Mouse (Mus musculus): ENCODE data around the gene Tbc1d30.

The Tbc1d30 gene

DNA sequence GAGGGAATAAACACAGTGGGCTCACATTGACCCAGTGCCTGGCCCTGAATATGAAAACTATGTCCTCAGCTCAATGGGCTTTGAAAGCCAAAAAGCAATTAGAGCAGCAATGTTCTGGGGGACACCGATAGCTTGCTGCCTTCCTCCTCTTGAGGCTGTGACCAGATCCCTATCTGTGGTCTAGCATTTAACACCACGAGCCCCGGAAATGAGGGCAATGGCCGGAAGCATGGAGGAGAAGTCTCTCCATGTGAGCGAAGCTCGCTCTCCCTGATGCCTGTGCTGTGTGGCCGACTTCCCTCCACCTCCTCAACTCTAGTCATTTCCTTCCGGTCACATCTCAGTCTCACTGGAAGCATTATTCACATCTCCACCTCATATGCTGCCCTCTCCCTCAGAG is 82.3 kb downstream of the Tbc1d30 start:
- DNase-seq (ENCODE audit: low read depth in 2 of 2, low spot score in 2 of 2) = no peak

DNA sequence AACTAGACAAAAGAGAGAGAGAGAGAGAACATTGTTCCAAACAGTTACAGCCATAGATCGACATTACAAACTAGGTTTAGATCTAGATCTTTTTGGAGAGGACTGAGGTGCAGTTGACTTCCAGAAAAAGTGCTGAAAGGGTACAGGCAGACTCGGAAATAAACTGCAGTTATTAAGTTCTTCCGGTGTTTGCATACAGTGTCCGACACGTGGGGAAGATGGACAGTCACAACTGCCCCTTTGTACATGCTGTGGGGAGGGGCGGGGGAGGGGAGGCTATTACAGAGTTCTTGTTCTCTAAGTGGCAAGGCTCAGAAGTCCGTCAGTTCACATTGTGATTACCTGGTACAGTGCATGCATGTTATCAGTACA is 86.9 kb downstream of the Tbc1d30 start:
- DNase-seq (ENCODE audit: low read depth in 2 of 2, low spot score in 2 of 2) = no peak

DNA sequence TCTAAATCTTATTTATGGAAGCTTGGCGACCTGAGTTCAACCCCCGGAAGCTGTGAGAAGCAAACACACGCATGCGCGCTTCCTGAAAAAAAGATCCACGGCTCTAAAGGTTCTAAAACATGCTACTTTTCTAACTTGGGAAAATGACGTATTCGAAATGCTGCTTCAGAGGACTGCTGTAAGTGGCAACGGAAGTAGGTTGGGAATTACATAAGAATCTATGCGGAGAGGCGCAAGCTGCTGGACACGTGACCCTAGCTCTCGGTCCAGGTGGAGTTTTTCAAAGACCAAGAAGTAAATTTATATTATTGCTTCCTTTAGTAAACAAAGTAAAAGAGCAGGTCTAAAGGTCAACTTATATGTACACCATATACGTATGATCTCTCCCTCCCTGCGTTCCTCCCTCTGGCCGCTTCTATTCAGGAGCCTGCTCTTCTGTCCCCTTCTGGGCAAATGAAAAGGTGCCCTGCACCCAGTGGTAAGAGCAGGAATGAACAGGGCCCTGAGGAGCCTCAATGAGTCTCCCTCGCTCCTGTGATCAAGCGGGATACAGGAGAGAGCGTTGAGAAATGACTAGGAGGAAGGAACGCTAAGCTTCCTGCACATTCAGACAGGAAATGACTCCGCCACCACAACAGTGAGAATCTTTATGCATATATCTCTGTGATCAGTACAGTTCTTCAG is 87.4 kb downstream of the Tbc1d30 start:
- peak; percentile 7 to 21 for DNase-seq (ENCODE audit: low read depth in 2 of 2, low spot score in 2 of 2)

DNA sequence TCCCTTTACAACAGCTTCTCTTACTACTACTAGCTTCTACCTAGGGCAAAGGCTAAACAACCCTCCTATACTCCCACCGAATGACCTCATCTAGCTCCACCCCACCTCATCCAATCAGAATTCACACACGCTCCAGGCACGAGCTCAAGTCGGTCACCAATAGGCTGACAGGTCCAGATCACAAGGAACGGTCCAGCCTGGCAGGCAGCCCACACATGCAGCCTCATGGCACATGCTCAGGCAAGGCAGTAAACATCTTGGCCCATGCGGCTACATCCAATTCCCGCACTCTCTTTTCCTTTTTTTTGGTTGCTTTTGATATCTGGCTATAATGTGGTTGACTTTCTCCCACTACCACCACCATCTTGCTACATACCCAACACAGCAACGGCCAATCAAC is 88.9 kb downstream of the Tbc1d30 start:
- DNase-seq (ENCODE audit: low read depth in 2 of 2, low spot score in 2 of 2) = no peak

DNA sequence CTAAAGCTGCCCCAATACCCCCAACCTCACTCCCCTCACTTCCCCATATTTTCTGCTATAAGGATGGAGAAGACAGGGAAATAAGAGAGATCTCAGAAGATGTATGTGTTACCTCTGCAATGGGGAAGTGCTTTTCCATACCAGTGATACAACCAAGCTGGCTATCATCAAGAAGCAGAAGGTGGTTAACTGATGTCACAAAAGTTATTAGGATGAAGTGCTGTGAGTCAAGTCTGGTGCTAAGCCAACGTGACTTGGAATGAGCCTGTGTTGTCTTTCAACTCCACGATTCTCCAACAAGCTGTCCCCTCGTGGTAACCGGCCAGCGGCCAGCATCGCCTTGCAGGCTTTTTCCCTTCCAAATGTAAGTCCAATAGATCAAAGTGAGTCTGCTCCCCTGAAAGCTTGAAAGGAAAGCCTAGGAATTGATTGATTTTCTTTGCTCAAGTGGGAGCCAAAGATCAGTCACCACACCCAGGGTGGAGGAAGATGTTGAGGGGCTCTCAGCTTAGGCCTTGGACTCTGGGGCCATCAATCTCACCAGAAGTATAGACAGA is 90.0 kb downstream of the Tbc1d30 start:
- no peak for DNase-seq (ENCODE audit: low read depth in 2 of 2, low spot score in 2 of 2)

DNA sequence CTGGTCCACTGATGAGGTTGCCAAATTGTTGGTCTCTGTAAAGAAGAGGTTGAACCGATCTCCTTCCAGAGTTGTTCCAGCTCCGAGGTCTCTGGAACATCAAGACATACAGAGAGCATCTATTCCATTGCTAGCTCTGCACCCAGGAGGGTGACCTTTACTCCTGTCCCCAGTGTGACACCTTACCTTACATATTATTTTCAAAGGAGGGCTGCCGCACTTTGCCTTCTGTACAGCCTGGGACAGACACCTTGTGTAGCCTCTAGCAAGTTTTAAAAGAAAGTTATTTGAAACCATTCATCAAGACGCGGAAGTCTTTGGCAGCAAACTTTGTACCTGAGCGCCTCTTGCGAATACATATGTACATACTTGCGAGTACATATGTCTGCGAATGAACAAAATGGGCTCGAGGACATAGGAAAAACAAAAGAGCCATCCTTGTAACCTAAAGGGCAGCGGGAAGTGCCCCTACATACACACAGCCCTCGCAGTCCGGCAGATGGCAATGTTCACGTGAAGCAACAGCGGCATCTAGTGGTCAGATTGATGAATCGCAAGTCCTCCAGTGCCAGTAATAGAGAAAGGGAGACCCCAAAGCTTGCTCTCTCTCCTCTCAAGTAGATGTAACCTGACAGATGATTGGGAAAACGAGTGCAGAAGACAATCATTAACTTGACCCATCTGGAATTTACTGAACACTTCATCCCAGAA is 94.8 kb downstream of the Tbc1d30 start:
- peak; percentile 47 to 56 for DNase-seq (ENCODE audit: low read depth in 2 of 2, low spot score in 2 of 2)

DNA sequence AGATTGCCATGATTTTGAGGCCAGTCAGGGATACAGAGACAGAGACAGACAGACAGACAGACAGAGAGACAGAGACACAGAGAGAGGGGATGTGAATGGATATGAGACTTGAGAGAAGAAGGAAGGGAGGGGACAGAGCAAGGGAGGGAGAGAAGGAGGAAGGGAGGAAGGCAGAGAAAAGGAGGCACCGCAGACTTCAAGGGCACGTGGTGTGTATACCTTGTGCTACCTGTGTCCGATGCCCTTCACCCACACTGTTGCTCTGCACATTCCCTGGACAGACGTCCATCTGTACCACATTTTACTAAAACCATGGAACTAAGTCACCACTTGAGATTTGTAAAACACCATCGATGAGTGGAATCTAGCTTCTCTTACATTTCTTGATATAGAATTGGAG is 95.6 kb downstream of the Tbc1d30 start:
- no peak for DNase-seq (ENCODE audit: low read depth in 2 of 2, low spot score in 2 of 2)

DNA sequence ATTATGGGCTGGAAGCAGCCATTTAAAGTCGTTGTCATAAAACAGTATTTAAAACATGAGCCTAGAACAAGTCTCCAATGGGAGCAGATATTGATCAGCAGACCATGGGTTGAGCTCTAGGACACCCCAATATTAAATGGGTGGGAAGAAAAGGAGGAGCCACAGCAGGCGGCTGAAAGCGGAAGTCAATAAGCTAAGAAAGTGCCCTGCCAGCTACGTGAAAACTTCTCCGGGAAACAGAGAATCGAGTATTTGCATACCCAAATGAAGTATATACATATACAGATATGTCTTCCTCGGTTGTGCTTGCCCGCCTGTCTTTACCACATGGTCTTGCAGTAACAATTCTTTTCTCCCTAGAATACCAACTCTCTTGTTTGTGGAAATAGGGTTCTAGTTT is 96.7 kb downstream of the Tbc1d30 start:
- DNase-seq (ENCODE audit: low read depth in 2 of 2, low spot score in 2 of 2) = no peak

DNA sequence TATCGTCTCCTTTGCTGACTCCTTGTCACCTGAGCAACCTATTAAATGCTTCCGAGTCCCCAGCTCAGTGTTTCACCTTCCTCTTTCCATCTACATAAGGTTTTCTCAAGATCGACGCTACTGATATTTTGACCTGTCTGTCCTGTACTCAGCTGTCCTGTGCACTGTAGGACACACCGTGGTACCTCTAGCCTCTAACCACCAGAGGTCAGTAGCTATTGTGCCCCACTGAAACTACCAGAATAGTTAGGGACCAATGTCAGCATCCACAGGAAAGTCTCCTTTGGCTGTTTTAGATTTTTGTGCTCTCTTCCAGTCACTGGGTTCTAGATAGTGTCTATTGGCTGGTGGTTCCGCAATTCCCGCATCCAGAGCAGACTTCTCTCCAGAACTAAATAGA is 98.3 kb downstream of the Tbc1d30 start:
- no peak for DNase-seq (ENCODE audit: low read depth in 2 of 2, low spot score in 2 of 2)

DNA sequence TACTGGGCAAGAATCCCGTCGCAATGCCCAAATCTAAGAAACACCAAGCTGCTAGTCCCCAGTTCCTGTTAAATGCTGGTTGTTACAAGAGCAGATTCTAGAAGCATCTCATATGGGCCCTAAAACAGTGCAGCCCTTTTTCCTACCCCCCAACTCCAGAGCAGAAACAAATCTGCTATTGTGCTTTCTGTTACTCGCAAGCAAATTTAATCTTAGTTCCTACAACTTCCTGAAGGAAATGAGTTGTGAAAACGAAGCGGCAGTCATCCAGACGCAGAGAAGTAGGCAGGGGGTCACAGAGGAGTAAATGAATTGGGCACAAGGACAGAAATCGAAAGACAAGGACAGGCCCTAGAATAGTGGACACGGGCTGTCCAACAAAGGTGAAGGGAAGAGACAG is 99.9 kb downstream of the Tbc1d30 start:
- DNase-seq (ENCODE audit: low read depth in 2 of 2, low spot score in 2 of 2) = no peak

DNA sequence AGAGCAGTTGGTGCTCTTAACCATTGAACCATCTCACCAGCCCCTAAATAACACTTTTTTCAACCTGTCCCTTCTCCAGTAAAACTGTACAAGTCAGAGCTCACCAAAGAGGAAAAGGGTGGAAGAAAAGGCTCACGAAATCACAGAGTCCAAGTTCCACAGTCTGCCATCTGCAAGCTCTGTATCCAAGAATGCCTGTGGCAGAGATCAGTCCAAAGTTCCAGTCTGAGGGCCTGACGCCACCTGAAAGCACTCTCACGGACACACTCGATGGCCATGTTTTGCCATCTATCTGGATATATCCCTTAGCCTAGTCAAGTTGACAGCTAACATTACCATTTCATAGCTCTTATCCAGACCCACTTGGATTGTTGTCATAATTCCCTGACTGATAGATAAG is 101.3 kb downstream of the Tbc1d30 start:
- no peak for DNase-seq (ENCODE audit: low read depth in 2 of 2, low spot score in 2 of 2)

DNA sequence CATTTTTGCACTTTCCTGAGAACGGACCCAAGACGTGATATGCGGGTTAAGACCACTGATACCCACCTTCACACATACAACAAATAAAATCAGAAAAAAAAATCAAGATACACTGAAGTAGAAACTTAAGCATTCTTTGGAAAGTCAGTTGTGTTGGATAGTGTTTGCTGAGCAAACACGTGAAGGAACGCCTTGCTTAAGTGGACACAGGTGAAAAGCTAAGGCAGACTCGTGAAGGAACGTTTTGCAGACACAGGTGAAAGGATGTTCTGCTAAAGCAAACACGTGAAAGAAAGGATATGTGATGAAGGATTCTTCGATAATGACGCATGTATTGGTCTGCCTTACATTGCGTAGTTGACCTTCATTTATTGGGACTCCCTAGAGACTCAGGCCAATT is 103.5 kb downstream of the Tbc1d30 start:
- DNase-seq (ENCODE audit: low read depth in 2 of 2, low spot score in 2 of 2) = no peak

DNA sequence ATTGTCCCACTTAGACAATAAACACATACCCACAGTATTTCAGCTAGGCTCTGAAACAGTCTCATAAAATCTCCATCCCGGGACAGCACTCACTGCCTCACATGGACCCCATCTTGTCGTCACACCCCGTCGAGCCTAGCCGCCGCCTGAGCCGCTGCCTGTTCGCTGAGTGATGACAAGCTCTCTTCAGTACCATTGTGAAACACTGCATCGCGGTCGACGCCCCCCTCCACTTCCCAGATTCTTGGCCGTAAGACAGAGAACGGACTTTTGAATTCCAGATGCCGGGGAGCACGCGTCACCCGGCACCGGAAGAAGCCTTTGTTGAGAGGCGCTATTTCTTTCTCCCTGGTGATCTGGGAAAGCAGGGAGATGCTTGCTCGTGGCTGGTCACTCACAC is 104.1 kb downstream of the Tbc1d30 start:
- DNase-seq (ENCODE audit: low read depth in 2 of 2, low spot score in 2 of 2) = no peak

DNA sequence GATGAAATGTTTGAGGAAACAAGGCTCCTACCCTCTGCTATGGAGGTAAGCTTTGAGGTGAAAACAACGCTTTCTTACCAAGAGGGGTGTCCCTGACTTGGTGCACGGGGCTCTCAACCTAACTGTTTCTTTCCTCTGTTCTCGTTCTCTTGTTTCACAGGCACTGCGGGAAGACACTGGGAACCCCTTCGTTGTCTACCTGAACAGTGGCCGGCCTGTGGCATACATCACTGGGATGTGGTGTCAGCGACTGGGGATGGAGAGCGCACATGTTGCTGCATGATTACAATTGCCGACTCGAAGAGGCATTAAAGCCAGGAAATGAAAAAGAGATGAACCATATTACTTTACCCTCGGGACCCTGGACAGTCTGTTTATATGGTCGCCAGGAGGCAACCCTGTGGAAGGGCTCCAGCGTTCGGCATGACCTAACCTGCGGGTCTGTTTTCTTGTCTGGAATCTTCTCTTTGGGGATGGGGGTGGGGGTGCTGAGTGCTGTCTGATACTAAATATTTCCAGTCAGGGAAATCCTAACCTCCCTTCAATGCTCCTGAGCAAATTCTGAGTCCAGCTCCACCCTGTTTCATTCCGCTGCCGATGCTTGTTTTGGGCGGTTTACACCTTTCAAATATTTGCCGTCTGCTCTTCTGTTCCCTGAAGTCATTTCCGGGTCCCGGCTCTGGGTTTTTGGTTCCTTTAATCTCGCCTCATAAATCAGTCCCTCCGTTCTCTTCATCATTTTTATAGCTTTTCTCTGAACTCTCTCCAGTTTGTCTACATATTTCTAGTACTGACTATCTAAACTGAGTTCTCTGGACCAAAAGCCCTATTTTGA is 107.5 kb downstream of the Tbc1d30 start:
- DNase-seq (ENCODE audit: low read depth in 2 of 2, low spot score in 2 of 2) = no peak

DNA sequence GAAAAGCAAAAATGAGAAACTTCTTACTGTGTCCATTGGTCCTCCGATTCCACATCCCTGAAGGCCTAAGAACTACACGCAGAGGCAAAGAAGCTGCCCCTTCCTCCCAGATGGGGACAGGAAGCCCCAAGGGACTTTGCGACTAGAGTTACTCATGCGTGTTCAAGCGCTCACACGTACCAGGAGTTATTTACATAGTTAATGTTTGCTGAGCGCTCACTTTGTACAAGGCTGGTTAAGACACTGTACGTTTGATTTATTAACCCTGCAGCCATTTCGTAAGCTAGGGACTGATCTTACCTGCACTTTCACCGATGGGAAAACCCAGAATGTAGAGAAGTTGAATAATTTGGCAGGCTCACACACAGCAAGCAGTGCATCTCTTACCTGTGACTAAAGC is 108.5 kb downstream of the Tbc1d30 start:
- no peak for DNase-seq (ENCODE audit: low read depth in 2 of 2, low spot score in 2 of 2)

DNA sequence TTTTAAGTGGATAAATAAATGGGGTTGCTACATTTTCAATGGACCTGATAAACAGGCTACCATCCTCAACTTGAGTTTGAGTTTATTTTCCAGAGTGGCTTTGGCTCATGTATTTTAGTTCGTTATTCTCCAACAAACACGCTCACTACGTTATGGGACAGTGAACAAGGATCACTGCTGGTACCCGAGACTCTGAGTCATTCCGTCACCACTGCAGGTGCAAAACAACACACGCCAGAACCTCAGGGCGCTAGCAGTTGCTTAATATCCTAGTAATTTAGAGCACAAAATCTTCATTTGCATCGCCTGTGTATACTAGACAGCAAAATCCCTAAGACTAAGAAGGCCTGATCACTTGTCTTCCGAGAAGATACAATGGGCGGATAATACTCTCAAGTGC is 112.0 kb downstream of the Tbc1d30 start:
- DNase-seq (ENCODE audit: low read depth in 2 of 2, low spot score in 2 of 2) = no peak

DNA sequence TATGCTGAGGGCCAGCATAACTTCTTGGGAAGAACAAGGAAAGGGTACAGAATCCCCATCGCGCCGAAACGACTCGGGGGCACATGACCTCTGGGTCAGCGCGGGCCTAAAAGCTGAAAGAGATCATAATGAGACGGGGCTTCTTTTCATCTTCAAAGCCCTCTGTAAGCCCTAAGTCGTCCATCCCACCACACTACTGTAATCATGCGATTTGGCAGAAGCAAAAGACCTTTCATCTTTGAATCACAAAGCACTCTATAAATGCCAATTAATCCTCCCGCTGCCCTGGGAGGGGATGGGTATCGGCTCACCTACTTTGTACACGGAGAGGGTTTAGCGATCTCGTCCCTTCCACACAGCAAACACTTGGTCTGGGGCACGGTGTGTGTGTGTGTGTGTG is 112.5 kb downstream of the Tbc1d30 start:
- DNase-seq (ENCODE audit: low read depth in 2 of 2, low spot score in 2 of 2) = no peak

DNA sequence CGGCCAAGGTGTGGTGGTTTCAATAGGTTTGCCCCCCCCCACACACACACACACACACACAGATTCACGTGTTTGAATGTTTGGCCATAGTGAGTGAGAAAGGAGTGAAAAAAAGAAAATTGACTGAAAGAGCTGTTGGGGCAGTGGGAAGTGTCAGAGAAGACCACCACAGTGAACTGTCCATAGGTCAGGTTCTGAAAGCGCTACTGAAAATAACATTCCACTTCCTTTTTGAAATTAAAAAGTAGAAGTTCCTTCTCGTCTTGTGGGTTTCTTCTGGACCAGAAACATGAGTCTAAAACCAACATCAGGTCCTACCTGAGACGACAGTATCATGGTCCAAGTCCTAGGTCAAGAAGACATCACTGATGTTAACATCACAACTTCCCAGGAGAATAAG is 113.7 kb downstream of the Tbc1d30 start:
- DNase-seq (ENCODE audit: low read depth in 2 of 2, low spot score in 2 of 2) = no peak

DNA sequence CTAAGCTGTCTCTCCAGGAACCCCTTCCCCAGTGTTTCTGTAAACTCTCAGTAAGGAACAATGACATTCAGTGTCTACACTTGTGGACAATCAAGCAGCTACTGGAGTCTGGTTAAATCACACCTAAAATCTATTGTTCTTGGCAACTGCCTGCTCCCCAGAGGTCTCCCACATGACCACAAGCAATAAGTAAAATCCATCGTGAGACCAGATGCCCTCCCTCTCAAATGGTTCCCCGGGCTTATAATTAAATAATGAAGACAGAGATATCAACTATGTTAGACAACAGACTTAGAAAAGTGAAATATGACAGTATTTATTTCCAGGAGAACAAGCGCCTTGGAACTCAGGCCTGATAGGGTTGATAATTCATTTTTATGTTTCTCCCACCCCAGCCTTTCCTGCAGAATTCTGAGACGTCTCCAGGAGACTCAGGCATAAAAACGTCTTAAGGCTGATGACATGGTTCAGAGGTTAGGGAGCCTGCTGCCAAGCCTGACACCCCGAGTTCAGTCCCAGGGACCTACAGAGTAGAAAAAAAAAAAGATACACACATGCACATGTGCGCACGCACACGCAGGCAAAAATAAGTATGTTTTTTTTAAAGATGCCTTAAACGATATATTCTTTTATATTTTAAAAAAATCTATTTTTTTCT is 115.8 kb downstream of the Tbc1d30 start:
- DNase-seq (ENCODE audit: low read depth in 2 of 2, low spot score in 2 of 2) = no peak

DNA sequence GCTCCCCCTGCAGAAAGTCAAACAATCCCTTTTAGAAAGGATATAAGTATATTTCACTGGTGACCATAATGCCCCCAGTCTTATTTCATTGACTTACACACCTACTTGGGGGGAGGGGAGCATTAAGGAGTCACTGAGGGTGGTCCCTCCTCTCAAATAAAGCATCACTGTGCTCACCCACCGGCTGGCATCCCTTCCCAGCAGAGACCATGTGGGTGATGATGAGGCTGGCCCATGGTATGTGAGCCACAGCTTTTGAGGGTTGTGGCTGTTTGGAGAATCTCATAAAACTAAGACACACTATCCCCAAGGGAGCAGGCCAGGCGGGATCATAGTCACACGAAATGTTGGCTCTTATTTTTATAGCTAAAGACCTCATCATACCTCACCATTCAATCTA is 116.6 kb downstream of the Tbc1d30 start:
- no peak for DNase-seq (ENCODE audit: low read depth in 2 of 2, low spot score in 2 of 2)

DNA sequence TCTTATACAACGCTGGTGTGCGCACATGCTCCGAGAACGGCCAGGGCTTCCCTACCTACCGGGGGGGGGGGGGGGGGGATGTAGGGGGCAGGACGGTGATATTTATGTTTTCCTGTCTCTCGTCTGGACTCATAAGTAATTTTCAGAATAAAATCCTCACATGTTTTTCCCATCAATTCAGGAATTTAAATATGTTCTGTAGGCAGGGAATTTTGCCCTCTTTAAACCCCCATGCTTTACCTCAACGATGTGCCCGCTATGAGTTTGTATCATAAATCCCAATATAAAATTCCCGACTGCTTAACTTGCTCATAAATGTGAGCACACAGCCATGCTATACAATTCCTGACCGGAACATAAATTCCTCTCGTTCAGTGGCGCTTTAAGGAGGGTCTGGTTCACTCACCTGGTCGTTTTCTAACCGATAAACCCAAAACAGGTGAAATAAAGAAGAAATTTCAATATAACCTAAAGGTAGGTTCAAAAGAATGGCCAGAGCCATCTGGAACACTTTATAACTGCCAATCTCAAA is 122.6 kb downstream of the Tbc1d30 start:
- DNase-seq (ENCODE audit: low read depth in 2 of 2, low spot score in 2 of 2) = no peak
